Mouse (Mus musculus) erythroid progenitor cell, adult 5-6 weeks (primary cell): ENCODE measurements around the gene Gria1. TPM values are rescaled to one million over a fixed set of nuclear protein-coding genes. Genes with fewer than 3 reads are reported as not detected.

Experiments used
- ATAC-seq: replicated peaks from 2 replicates; pipeline ENCODE4 v1.8.0; 2016; ENCODE audit warnings: moderate number of reproducible peaks, mild to moderate bottlenecking, moderate TSS enrichment, inconsistent platforms; ENCODE audit not compliant: poor library complexity, low FRiP score, severe bottlenecking
- total RNA-seq, 2 experiments: library from RNA; stranded (forward) in 1 of 2; stranded (reverse) in 1 of 2; fragments of 150-400 nt in 1 of 2; fragments of 186-747, 209-891 nt in 1 of 2; gene quantifications; 2 replicates each; pipeline versions ENCODE4 v1.2.3 to v1.2.4; 2015 to 2017; ENCODE audit warnings: low replicate concordance in 2 of 2

Gene Gria1
- total RNA-seq, 2 experiments from 2014 or later, result not detected

- ATAC-seq, result no peak
Measured at GRCm38 (mm10) chr11:57244543-57244942, 233.4 kb downstream of the Gria1 start.

- ATAC-seq, result no peak
Measured at GRCm38 (mm10) chr11:57248870-57249269, 237.7 kb downstream of the Gria1 start.

- ATAC-seq, result no peak
Measured at GRCm38 (mm10) chr11:57250129-57250528, 238.9 kb downstream of the Gria1 start.

GRCm38 (mm10) chr11:57271687-57272086, 260.5 kb downstream of the Gria1 start:
- ATAC-seq, result no peak

GRCm38 (mm10) chr11:57274687-57275086, 263.5 kb downstream of the Gria1 start:
- no peak for ATAC-seq

GRCm38 (mm10) chr11:57278056-57278455, 266.9 kb downstream of the Gria1 start:
- no peak for ATAC-seq

- ATAC-seq, result no peak
Measured at GRCm38 (mm10) chr11:57286119-57286518, 274.9 kb downstream of the Gria1 start.

- no peak for ATAC-seq
Measured at GRCm38 (mm10) chr11:57297376-57297775, 286.2 kb downstream of the Gria1 start.

- ATAC-seq, result no peak
Measured at GRCm38 (mm10) chr11:57298263-57298662, 287.1 kb downstream of the Gria1 start.

- ATAC-seq, result no peak
Measured at GRCm38 (mm10) chr11:57298665-57299064, 287.5 kb downstream of the Gria1 start.

GRCm38 (mm10) chr11:57303602-57304001, 292.4 kb downstream of the Gria1 start:
- ATAC-seq, result no peak

GRCm38 (mm10) chr11:57306116-57306515, 294.9 kb downstream of the Gria1 start:
- no peak for ATAC-seq

- no peak for ATAC-seq
Measured at GRCm38 (mm10) chr11:57306892-57307291, 295.7 kb downstream of the Gria1 start.

- ATAC-seq, result no peak
Measured at GRCm38 (mm10) chr11:57317063-57317462, 305.9 kb downstream of the Gria1 start.

GRCm38 (mm10) chr11:57317478-57317877, 306.3 kb downstream of the Gria1 start:
- ATAC-seq, result no peak

GRCm38 (mm10) chr11:57319374-57319773, 308.2 kb downstream of the Gria1 start:
- ATAC-seq, result no peak

- ATAC-seq, result no peak
Measured at GRCm38 (mm10) chr11:57324099-57324498, 312.9 kb downstream of the Gria1 start.
